Mouse (Mus musculus) cerebellum, adult 2 months (tissue): Measurements from ENCODE around the gene Vgll4.

Experiments
- CTCF ChIP-seq: fragments of 200-500 bp; IDR thresholded peaks from 2 replicates; pipeline ENCODE4 v1.5.1; 2011; ENCODE audit warnings: low read depth, mild to moderate bottlenecking, control low read depth, low read length, moderate library complexity, borderline replicate concordance; ENCODE audit not compliant: insufficient read depth
- POLR2A ChIP-seq: fragments of 200-500 bp; IDR thresholded peaks from 2 replicates; pipeline ENCODE4 v1.6.1; 2011; ENCODE audit warnings: low read length, control low read depth, borderline replicate concordance; ENCODE audit not compliant: insufficient read depth

DNA sequence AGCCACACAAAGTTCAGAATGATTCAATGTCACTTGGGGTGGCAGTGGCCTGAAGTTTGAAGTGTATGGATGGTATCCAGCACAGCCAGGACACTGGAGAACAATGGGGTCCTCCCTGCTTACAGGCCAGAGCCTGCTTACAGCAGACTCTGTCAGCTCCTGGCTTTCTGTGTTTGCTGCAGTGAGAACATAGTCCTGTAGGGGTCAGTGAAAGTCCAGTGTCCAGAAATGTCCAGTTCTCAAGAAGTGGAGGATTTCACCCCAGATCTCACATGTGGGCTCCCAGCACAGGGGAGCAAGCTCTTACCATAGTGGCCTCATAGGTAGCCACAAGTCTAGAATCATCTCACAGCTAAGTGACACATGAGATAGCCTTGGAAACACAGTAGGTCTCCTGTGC, 40.4 kb downstream of the Vgll4 start:
- TF ChIP-seq CTCF (peak; percentile 65; the same call in 1 of the 2 replicates), POLR2A (no peak)
